Mouse (Mus musculus) left cerebral cortex, postnatal 4 days (tissue): Measurements from ENCODE around the gene Myadm. TPM values are rescaled to one million over a fixed set of nuclear protein-coding genes. Genes with fewer than 3 reads are reported as not detected.
A peak's percentile ranks its signal among the peaks of the same experiment; 100 is the strongest.

Source experiments
- DNase-seq: peaks from one replicate; pipeline ENCODE4 v3.0.0-alpha.2; 2022
- intact Hi-C: fragments of 180-260 bp; cut with DNase I; formaldehyde crosslinking; loops from one replicate; pipeline ENCODE4 v1.15.1; 2025
- total RNA-seq, 2 experiments: library from RNA; stranded (reverse); gene quantifications; 2 replicates each; pipeline ENCODE4 v1.2.3; 2021

Myadm gene
- total RNA-seq, 2 experiments from 2014 or later = 34.6 to 35.9 TPM

- intact Hi-C loops = no loop called here
- DNase-seq = no peak
These were observed 24.7 kb downstream of the Myadm start for GRCm38 (mm10) chr7:3313571-3313970.

GRCm38 (mm10) chr7:3314121-3314520, 25.2 kb downstream of the Myadm start:
- no peak for DNase-seq
- intact Hi-C loops = no loop called here

DNA sequence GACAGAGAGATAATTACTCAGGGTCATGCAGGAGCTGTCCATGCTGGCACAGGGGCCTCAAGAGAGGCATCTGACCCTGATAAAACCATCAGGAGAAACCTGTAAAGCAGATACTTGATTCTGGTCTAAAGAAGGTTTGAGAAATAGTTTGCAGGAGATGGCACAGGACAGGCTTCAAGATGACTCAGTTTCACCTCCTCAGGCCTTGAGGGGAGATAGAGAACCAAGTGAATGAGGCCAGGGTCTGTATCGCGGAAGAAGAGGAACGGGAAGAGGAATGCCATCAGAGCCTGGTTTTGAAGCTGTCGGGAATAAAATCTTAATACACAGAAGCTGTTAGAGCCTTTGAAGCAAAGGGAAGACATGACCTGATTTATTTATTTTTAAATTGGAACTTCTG, 28.8 kb downstream of the Myadm start:
- no peak for DNase-seq
- intact Hi-C loops = no loop called here

DNA sequence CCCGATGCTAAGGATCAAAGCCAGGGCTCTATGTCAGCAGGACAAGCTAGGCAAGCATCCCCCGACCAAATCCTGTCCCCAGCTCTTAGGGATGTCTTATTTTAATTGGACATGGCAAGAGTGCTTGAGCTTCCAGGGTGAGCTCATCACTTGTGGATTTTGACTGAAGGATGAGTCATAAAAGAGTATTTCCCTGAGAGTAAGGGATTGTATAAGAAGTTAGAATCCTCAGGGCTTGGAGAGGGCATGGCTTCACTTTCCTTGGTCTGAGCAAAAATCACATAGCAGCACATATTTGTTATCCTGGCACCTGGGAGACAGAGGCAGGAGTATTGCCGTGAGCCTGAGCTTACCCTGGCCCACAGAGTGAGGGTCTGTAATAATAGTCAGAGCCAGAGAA, 32.0 kb downstream of the Myadm start:
- DNase-seq = no peak
- intact Hi-C loops = no loop called here

- intact Hi-C loops = no loop called here
- no peak for DNase-seq
These were observed 34.9 kb downstream of the Myadm start for GRCm38 (mm10) chr7:3323826-3324225.

- intact Hi-C loops = no loop called here
- DNase-seq = no peak
These were observed 39.1 kb downstream of the Myadm start for GRCm38 (mm10) chr7:3327961-3328360.

GRCm38 (mm10) chr7:3329776-3330546, 41.1 kb downstream of the Myadm start:
- DNase-seq = peak; percentile 76
- intact Hi-C loops = loop anchor here (5.0 to 10.0 kb wide), 2 partner anchors 65 to 117 kb away; partner anchors contain the start of gene Cacng8

DNA sequence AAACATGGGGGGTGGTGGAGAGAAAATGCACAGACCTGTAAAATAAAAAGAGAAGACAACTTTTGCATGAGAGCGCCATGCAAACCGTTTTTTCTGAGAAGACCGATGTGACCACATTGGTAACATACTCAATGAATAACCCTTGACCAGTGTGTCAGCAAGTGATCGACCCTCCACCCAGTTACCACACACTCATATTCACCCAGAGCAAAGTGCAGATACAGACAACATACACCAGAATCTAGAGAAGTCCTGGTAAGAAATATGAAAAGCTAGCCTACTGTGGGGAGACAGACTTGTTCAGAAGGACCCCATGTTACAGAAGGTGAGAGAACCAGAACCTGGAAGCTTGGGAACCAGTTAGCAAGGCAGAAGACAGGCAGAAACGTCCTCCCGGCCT, 42.3 kb downstream of the Myadm start:
- no peak for DNase-seq
- intact Hi-C loops = loop anchor here (5.0 to 10.0 kb wide), 2 partner anchors 64 to 116 kb away; partner anchors contain the start of gene Cacng8

DNA sequence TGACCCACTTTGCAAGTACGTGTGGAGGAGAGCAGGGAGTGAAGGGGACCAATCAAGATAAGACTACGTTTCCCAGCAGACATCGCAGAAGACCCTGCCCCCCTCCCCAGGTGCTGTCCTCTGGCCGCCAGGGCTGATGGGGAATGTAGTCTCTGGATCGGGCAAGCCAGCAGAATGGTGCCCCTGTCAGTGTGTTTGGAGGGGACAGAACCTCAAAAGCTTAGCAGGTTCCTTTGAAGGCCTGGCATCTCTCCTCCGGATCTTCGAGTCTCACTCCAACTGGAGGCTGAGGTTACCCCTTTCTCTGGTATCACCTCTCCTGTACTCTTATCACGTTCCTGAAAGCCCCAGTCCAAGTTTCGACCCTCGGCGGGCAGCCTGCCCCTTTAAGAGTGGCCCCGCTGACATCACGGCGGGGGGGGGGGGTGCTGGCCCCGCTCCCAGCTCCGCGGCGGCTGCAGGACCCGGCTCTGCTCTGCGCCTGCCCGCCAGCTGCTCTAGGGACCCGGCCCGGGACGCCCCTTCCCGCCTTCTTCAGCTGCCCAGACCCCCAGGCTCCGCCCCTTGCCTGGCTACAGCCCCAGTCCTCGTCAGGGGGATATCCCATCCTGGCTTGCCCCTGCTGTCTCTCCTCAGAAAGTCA, 42.8 kb downstream of the Myadm start:
- DNase-seq = peak; percentile 95
- intact Hi-C loops = loop anchor here (5.0 to 10.0 kb wide), 2 partner anchors 63 to 116 kb away; partner anchors contain the start of gene Cacng8

- no peak for DNase-seq
- intact Hi-C loops = loop anchor here (5.0 to 10.0 kb wide), 2 partner anchors 63 to 115 kb away; partner anchors contain the start of gene Cacng8
These were observed 43.3 kb downstream of the Myadm start for GRCm38 (mm10) chr7:3332224-3332615.

- DNase-seq = peak; percentile 82
- intact Hi-C loops = loop anchor here (5.0 to 10.0 kb wide), 2 partner anchors 62 to 114 kb away; partner anchors contain the start of gene Cacng8
These were observed 44.0 kb downstream of the Myadm start, which contains the start of gene Cacng7 for GRCm38 (mm10) chr7:3332619-3333521. Gene Cacng7, plus strand, starts transcription at chr7:3332955.

GRCm38 (mm10) chr7:3333542-3333941, 44.7 kb downstream of the Myadm start:
- intact Hi-C loops = loop anchor here (5.0 to 10.0 kb wide), 2 partner anchors 61 to 114 kb away; partner anchors contain the start of gene Cacng8
- DNase-seq = no peak

DNA sequence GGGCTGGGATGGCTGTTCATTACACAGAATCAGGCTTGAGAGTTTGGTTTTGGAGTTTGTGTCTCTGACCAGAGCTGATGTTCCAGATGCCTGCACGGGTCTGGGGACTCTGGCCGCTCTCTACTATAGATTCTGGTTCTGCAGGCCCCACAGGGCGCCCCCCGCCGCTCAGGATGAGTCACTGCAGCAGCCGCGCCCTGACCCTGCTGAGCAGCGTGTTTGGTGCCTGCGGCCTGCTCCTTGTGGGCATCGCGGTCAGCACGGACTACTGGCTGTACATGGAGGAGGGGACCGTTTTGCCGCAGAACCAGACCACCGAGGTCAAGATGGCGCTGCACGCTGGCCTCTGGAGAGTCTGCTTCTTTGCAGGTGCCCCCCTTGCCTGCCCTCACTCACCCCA, 47.5 kb downstream of the Myadm start:
- intact Hi-C loops = loop anchor here (10.0 kb wide), 1 partner anchor 58 kb away; the partner anchor contains the start of gene Cacng8
- no peak for DNase-seq

DNA sequence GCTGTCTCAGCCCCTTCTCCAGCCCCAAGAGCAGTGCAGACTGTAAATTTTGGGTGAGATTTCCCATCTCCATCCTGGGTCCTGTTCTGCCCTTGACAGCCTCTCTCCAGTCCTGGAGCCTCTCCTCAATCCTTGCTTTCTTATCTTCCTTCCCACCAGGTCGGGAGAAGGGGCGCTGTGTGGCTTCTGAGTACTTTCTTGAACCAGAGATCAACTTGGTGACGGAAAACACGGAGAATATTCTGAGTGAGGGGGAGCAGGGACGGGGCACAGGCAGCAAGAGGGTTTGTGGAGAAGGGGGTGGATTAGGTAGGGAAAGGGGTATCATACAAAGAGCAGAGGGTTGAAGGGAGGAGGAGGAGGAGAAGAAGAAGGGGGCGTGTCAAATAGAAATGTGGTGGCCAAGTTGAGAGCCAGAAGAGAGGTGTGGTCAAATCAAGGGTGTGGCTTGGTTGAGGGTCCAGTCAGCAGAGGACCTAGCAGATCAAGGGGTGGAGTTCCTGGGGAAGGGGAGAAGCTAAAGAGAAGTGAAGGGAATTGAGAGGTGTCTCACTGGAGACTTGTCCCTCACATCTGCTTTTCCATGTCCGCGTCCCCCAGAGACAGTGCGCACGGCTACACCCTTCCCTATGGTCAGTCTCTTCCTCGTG, 49.5 kb downstream of the Myadm start:
- no peak for DNase-seq
- intact Hi-C loops = loop anchor here (10.0 kb wide), 1 partner anchor 56 kb away; the partner anchor contains the start of gene Cacng8

DNA sequence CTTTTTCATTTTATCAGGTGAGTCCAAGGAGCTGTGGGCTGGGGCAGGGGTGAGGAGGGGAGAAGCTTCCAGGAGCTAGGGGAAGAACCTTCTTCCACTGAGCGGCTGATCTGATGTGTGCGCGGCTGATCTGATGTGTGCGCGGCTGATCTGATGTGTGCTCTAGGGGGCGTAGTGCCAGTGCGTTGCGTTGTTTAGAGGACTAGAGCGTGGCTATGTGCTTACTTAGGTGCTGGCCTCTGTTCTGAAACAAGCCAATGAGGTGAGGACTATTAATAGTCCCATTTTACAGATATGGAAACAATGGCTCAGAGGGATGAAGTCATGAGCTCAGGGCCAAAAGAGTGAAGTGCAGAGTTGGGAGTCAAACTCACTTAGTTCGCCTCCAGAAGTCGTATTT, 50.1 kb downstream of the Myadm start:
- no peak for DNase-seq
- intact Hi-C loops = loop anchor here (10.0 kb wide), 1 partner anchor 56 kb away; the partner anchor contains the start of gene Cacng8

DNA sequence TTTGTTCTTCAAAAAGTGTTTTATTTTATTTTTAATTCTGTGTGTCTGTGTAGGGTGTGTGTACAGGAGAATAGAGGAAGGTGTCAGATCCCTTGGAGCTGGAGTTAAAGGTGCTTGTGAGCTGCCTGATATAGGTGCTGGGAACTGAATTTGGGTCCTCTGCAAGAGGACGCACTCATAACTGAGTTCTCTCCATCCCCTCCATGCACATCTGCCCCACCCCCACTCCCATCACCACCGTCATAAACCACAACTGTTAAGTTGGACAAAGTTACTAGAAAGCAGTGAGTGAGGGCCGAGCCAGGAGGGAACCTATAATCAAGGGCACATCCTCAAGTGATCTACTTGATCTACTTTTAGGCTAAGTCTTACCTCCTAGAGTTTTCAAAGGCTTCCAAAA, 55.0 kb downstream of the Myadm start:
- no peak for DNase-seq
- intact Hi-C loops = no loop called here

- intact Hi-C loops = no loop called here
- no peak for DNase-seq
These were observed 56.4 kb downstream of the Myadm start for GRCm38 (mm10) chr7:3345301-3345700.

GRCm38 (mm10) chr7:3347366-3348287, 58.7 kb downstream of the Myadm start:
- no peak for DNase-seq
- intact Hi-C loops = no loop called here

DNA sequence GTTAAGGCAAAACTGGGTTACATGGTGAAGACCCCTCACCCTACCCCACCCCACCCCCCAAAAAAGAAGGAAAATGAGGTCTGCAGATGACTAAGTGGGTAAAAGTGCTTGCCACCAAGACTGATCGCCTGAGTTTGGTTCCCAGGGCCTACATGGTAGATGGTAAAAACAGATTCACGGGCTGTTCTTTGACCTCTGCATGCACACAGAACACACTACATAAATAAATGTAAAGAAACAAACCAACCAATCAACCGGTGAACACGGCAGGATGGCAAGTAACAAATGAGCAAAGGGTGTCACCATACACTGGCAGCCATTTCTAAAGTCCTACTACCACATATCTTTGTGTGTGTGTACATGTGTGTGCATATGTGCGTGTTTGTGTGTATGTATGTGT, 59.4 kb downstream of the Myadm start:
- intact Hi-C loops = no loop called here

More for the DNA sequence above, 59.4 kb downstream of the Myadm start:
- DNase-seq = no peak
